Mouse (Mus musculus) kidney, postnatal 0 days (tissue): ENCODE data around the gene Lrit3. TPM values are rescaled to one million over a fixed set of nuclear protein-coding genes. Genes with fewer than 3 reads are reported as not detected.

ENCODE experiments used
- ATAC-seq: fragments of 200-750 bp; cut with Nextera tagmentation; replicated peaks from 2 replicates; pipeline ENCODE4 v1.8.0; 2017; ENCODE audit warnings: low read depth, moderate number of reproducible peaks, moderate TSS enrichment, moderate library complexity; ENCODE audit not compliant: low FRiP score
- DNase-seq: peaks from one replicate; pipeline ENCODE4 v3.0.0-alpha.2; 2016; ENCODE audit warnings: low spot score
- H3K27ac ChIP-seq: fragments of 300-500 bp; sonication (generic); 2 replicates; pipeline ENCODE4 v1.5.1; 2014; ENCODE audit warnings: mild to moderate bottlenecking
- H3K27me3 ChIP-seq: fragments of 300-500 bp; sonication (generic); 2 replicates; pipeline ENCODE4 v1.6.1; 2014; ENCODE audit warnings: low read length, mixed read lengths; ENCODE audit not compliant: insufficient read depth
- H3K36me3 ChIP-seq: fragments of 300-500 bp; sonication (generic); 2 replicates; pipeline ENCODE4 v1.6.1; 2014; ENCODE audit warnings: low read length, mixed read lengths; ENCODE audit not compliant: insufficient read depth
- H3K4me1 ChIP-seq: fragments of 300-500 bp; sonication (generic); replicated peaks from 2 replicates; pipeline ENCODE4 v1.6.1; 2014; ENCODE audit warnings: antibody characterized with exemption, low read length, mixed read lengths; ENCODE audit not compliant: insufficient read depth
- H3K4me2 ChIP-seq: fragments of 300-500 bp; sonication (generic); 2 replicates; pipeline ENCODE4 v1.6.1; 2014; ENCODE audit warnings: mild to moderate bottlenecking, low read length, moderate library complexity, mixed read lengths
- H3K4me3 ChIP-seq: fragments of 300-500 bp; sonication (generic); replicated peaks from 2 replicates; pipeline ENCODE4 v1.5.1; 2014; ENCODE audit warnings: low read depth, low read length
- H3K9ac ChIP-seq: fragments of 300-500 bp; sonication (generic); 2 replicates; pipeline ENCODE4 v1.6.1; 2014; ENCODE audit warnings: low read depth, low read length
- H3K9me3 ChIP-seq: fragments of 300-500 bp; sonication (generic); replicated peaks from 2 replicates; pipeline ENCODE4 v1.6.1; 2016; ENCODE audit warnings: low read length, inconsistent platforms, mixed read lengths
- CTCF ChIP-seq: IDR thresholded peaks from 2 replicates; pipeline ENCODE4 v1.5.1; 2016; ENCODE audit warnings: antibody characterized with exemption, low read depth, mild to moderate bottlenecking, moderate library complexity
- WGBS: fragments of 180-500 bp; shearing (Covaris S2); extraction: QIAGEN DNeasy Blood & Tissue Kit; methylation state at CpG from one replicate; pipeline ENCODE4 v1.1.7; 2014; 5-methylcytosine and 5-hydroxymethylcytosine counted together
- polyA plus RNA-seq: library from polyadenylated mRNA; unstranded; fragments of >200 nt; fragmentation: Nextera tagmentation; extraction: Ambion mirVana; gene quantifications from 2 replicates; pipeline ENCODE4 v1.2.1, GENCODE M21; 2015

Lrit3 gene
- polyA plus RNA-seq, 1 experiment from 2014 or later = 0.07 TPM

DNA sequence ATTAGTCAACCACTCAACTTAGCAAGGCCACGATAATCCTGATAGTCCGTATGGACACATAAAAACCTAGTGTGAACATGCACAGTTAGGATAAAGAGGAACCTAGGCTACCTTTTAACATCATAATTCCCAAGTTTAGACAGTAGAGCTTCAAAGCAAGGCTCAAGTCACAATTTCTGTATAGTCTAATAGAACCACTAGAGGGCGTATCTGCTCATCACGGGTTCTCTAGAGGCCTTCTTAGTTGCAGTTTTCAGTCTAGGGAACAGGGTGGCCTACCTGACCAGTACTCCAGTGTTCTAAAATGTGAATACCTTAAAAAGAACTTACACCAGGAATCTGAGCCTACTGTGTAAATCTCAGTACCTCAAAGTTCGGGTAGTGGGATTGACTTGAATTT is 19.5 kb upstream of the Lrit3 start:
- Histone ChIP-seq H3K27ac (no peak overlapping the region), H3K9me3 (no peaks in the 10 kb centered on the region), H3K4me3 (no peak overlapping the region), H3K36me3 (peaks cover 16% of the 10 kb centered on the region; the same call in 1 of the 2 replicates), H3K27me3 (no peaks in the 10 kb centered on the region), H3K4me2 (no peak overlapping the region), H3K4me1 (no peaks in the 10 kb centered on the region), H3K9ac (no peak overlapping the region)
- 57% methylated on average over 5 of the region's 5 CpGs for WGBS
- peak; percentile 84 for TF ChIP-seq CTCF
- peak; percentile 86 for DNase-seq
- ATAC-seq = 0 out of 2 replicates have a peak, but pooled peaks have one; percentile 50

DNA sequence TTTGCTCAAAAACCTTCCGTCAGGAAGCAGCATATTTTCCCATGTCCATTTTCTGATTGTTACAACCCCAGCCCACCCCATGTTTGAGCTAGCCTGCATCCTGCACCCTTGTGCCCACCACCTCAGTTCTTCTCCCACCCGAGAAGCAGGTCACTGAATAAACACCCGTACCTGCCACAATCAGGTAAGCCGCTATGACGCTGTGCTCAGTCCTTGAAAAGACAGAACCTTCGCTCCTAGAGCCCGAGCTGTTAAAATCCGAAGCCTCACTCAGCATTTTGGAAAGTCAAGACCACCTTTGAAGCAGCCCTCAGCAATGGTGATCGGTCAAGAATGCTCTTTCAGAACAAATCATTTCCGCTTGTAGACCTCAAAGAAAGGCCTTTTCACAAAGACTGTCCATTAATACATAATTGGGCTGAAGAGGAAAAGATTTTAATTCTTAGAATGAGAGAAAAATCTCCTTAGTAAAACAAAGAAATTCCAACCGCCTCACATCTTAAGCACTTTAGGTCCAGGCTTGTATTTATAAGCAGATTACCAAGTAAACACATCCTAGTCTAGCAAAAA is 18.5 kb upstream of the Lrit3 start, which contains the start of gene Rrh:
Gene Rrh (minus strand): TSS at position 382 of the 570 bp plus-strand sequence.
- H3K4me3 ChIP-seq = no peak within 1 kb of the TSS
- TF ChIP-seq CTCF = no peak
- ATAC-seq (no peak), DNase-seq (no peak)
- no peak within 1 kb of the TSS for H3K9ac ChIP-seq
- no peaks in the 10 kb centered on the region for H3K9me3 ChIP-seq
- no peak within 1 kb of the TSS for H3K4me2 ChIP-seq
- no peaks in the 10 kb centered on the region for H3K4me1 ChIP-seq
- WGBS = 93% methylated on average over 11 of the region's 11 CpGs
- no peak within 1 kb of the TSS for H3K27ac ChIP-seq
- peaks cover 16% of the 10 kb centered on the region; the same call in 1 of the 2 replicates for H3K36me3 ChIP-seq
- no peaks in the 10 kb centered on the region for H3K27me3 ChIP-seq

DNA sequence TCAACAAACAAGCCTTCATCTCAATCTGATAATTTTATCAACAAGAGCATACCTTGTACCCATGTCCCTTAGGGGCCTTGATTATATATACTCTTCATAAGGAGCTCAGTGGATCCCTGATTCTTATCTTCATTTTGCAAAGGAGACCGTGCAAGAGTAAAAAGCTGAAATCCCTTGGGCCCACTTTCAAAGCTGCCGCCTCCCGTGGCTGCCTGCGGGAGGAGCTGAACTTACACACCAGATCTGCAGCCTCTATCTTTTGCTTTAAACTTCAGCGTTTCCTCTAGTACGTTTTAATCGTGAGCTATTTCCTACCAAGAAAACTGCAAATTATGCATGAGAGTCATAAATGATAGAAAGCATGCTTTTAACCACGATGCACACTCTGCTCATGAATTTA is 17.9 kb upstream of the Lrit3 start:
- H3K4me3 ChIP-seq = no peak overlapping the region
- DNase-seq (no peak), ATAC-seq (no peak)
- H3K9me3 ChIP-seq = no peaks in the 10 kb centered on the region
- no peak for TF ChIP-seq CTCF
- WGBS = 68% methylated on average over 8 of the region's 8 CpGs
- peaks cover 16% of the 10 kb centered on the region; the same call in 1 of the 2 replicates for H3K36me3 ChIP-seq
- no peaks in the 10 kb centered on the region for H3K27me3 ChIP-seq
- H3K9ac ChIP-seq = no peak overlapping the region
- no peaks in the 10 kb centered on the region for H3K4me1 ChIP-seq
- H3K27ac ChIP-seq = no peak overlapping the region
- H3K4me2 ChIP-seq = no peak overlapping the region

DNA sequence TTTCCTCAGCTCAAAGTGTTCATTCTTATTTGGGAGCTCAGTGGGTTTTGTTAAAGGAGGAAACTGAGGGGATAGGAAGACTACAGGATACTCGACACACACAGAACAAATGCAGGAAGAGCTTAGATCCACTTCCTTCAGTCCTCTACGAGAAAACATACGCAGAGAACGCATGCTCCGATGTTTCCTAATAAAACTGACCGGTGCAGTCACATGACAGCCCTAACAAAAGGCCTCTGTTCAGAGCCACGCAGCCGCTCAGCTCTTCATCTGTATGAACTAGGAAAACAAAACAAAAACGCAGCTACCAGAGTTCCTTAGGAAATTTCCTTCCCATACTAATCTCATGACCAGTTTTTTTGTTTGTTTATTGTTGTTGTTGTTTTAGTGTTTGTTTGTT is 17.0 kb upstream of the Lrit3 start:
- H3K9ac ChIP-seq = no peak overlapping the region
- H3K9me3 ChIP-seq = no peaks in the 10 kb centered on the region
- 63% methylated on average over 9 of the region's 9 CpGs for WGBS
- ATAC-seq (no peak), DNase-seq (no peak)
- no peak overlapping the region for H3K27ac ChIP-seq
- TF ChIP-seq CTCF = no peak
- H3K27me3 ChIP-seq = no peaks in the 10 kb centered on the region
- H3K36me3 ChIP-seq = peaks cover 16% of the 10 kb centered on the region; the same call in 1 of the 2 replicates
- no peak overlapping the region for H3K4me3 ChIP-seq
- no peaks in the 10 kb centered on the region for H3K4me1 ChIP-seq
- no peak overlapping the region for H3K4me2 ChIP-seq

DNA sequence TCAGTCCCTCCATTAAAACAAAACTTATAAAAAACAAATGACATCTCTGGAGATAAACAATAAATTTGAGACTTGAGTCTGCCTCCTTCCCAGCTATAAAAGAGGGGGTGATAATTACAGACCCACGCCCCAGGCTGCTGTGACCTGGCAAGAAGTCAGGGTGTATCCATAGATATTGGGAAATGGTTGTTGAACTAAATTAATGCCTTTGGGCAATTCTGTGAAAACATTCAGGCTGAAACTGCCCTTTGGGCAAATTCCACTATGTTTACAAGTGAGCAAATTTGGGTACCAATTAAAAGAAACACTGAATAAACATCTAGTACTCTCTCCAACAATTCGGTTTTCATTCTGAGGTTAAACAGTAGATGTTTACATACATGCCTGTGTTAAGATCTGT is 4.8 kb downstream of the Lrit3 start:
- ATAC-seq (no peak), DNase-seq (no peak)
- H3K9me3 ChIP-seq = no peaks in the 10 kb centered on the region
- H3K27ac ChIP-seq = no peak overlapping the region
- TF ChIP-seq CTCF = no peak
- H3K4me3 ChIP-seq = no peak overlapping the region
- H3K36me3 ChIP-seq = no peaks in the 10 kb centered on the region
- no peaks in the 10 kb centered on the region for H3K4me1 ChIP-seq
- H3K4me2 ChIP-seq = no peak overlapping the region
- H3K27me3 ChIP-seq = no peaks in the 10 kb centered on the region
- H3K9ac ChIP-seq = no peak overlapping the region
- 67% methylated on average over 2 of the region's 2 CpGs for WGBS

DNA sequence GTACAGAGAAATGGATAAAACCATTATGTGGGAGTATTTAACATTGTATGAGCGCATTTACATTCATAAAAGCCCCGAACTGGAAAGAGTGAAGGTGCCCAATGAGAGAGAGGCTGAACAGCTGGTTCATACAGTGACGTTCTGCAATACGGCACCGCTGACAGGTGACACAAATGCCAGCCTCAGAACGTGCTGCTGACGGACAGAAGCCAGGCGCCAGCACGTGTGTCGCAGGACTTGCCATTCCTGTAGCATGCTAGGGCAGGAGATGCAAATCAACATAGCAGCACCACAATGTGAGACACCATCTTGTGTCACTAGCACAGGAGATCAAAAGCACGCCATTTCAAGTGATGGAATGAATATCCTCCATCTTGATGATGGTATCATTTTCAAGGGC is 5.3 kb downstream of the Lrit3 start:
- TF ChIP-seq CTCF = no peak
- Histone ChIP-seq H3K4me2 (no peak overlapping the region), H3K9me3 (no peaks in the 10 kb centered on the region), H3K9ac (no peak overlapping the region), H3K27me3 (no peaks in the 10 kb centered on the region), H3K4me3 (no peak overlapping the region), H3K36me3 (no peaks in the 10 kb centered on the region), H3K4me1 (no peaks in the 10 kb centered on the region), H3K27ac (no peak overlapping the region)
- WGBS = 85% methylated on average over 11 of the region's 11 CpGs
- no peak for ATAC-seq
- no peak for DNase-seq

DNA sequence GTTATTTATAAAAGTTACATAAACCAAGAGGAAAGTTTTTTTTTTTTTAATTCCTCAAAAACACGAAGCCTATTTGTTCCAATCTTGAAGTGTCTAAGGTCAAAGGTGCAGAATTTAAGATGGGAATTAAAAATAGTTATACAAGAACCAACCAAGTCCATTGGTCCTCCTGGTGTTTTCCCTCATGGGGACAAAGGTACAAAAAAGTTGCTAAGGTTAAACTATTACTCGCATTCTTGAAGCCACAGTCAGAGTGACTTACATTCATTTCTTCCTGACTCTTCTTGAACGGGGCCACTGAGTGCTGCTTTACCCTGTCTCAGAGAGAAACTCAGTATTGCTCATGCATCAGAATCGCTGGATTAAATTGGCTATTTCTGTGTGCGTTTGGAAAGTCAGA is 6.5 kb downstream of the Lrit3 start:
- no peaks in the 10 kb centered on the region for H3K9me3 ChIP-seq
- no peaks in the 10 kb centered on the region for H3K4me1 ChIP-seq
- no peak for ATAC-seq
- TF ChIP-seq CTCF = no peak
- 77% methylated on average over 5 of the region's 5 CpGs for WGBS
- H3K9ac ChIP-seq = no peak overlapping the region
- H3K4me3 ChIP-seq = no peak overlapping the region
- no peaks in the 10 kb centered on the region for H3K36me3 ChIP-seq
- no peaks in the 10 kb centered on the region for H3K27me3 ChIP-seq
- H3K4me2 ChIP-seq = no peak overlapping the region
- peak overlapping the region; percentile 19; the same call in 1 of the 2 replicates for H3K27ac ChIP-seq
- DNase-seq = peak; percentile 6
